Mouse (Mus musculus) neural tube, embryonic 14.5 days (tissue): ENCODE measurements around the gene Kcne4. TPM values are rescaled to one million over a fixed set of nuclear protein-coding genes. Genes with fewer than 3 reads are reported as not detected.

ENCODE experiments used
- ATAC-seq: fragments of 200-750 bp; cut with Nextera tagmentation; 2 replicates; pipeline ENCODE4 v1.8.0; 2017; ENCODE audit warnings: low read depth, mild to moderate bottlenecking, moderate TSS enrichment, moderate library complexity
- H3K27ac ChIP-seq: fragments of 300-500 bp; sonication (generic); 2 replicates; pipeline ENCODE4 v1.5.1; 2014; ENCODE audit warnings: low read depth, mild to moderate bottlenecking, control low read depth, low read length, moderate library complexity, mixed read lengths
- H3K27me3 ChIP-seq: fragments of 300-500 bp; sonication (generic); 2 replicates; pipeline ENCODE4 v1.6.1; 2014; ENCODE audit warnings: low read length; ENCODE audit not compliant: control insufficient read depth, insufficient read depth
- H3K36me3 ChIP-seq: fragments of 300-500 bp; sonication (generic); 2 replicates; pipeline ENCODE4 v1.6.1; 2014; ENCODE audit warnings: low read length, mixed read lengths; ENCODE audit not compliant: control insufficient read depth, insufficient read depth
- H3K4me1 ChIP-seq: fragments of 300-500 bp; sonication (generic); 2 replicates; pipeline ENCODE4 v1.6.1; 2014; ENCODE audit warnings: low read length; ENCODE audit not compliant: control insufficient read depth, insufficient read depth
- H3K4me2 ChIP-seq: fragments of 300-500 bp; sonication (generic); 2 replicates; pipeline ENCODE4 v1.6.1; 2014; ENCODE audit warnings: mild to moderate bottlenecking, low read depth, low read length, control low read depth
- H3K4me3 ChIP-seq: fragments of 300-500 bp; sonication (generic); 2 replicates; pipeline ENCODE4 v1.5.1; 2014; ENCODE audit warnings: low read depth, low read length, control low read depth, mixed read lengths
- H3K9ac ChIP-seq: fragments of 300-500 bp; sonication (generic); replicated peaks from 2 replicates; pipeline ENCODE4 v1.6.1; 2014; ENCODE audit warnings: low read depth, mild to moderate bottlenecking, control low read depth, low read length, mixed read lengths
- H3K9me3 ChIP-seq: fragments of 300-500 bp; sonication (generic); 2 replicates; pipeline ENCODE4 v1.6.1; 2016; ENCODE audit warnings: low read length; ENCODE audit not compliant: control insufficient read depth
- WGBS: fragments of 180-500 bp; shearing (Covaris S2); extraction: QIAGEN DNeasy Blood & Tissue Kit; methylation state at CpG from one replicate; pipeline ENCODE4 v1.1.7; 2014; 5-methylcytosine and 5-hydroxymethylcytosine counted together
- polyA plus RNA-seq: library from polyadenylated mRNA; unstranded; fragments of >200 nt; fragmentation: Nextera tagmentation; extraction: Ambion mirVana; gene quantifications from 2 replicates; pipeline ENCODE4 v1.2.1, GENCODE M21; 2014

Gene Kcne4
- polyA plus RNA-seq, 1 experiment from 2014 or later = 1.1 TPM

GRCm38 (mm10) chr1:78864799-78865346 lies 48.3 kb downstream of the Kcne4 start:
- WGBS = 81% methylated on average over 4 of the region's 4 CpGs
- H3K9me3 ChIP-seq = no peaks in the 10 kb centered on the region
- H3K4me1 ChIP-seq = no peaks in the 10 kb centered on the region
- H3K4me2 ChIP-seq = no peak overlapping the region
- ATAC-seq = no peak
- no peak overlapping the region for H3K9ac ChIP-seq
- no peaks in the 10 kb centered on the region for H3K27me3 ChIP-seq
- no peak overlapping the region for H3K27ac ChIP-seq
- no peaks in the 10 kb centered on the region for H3K36me3 ChIP-seq
- no peak overlapping the region for H3K4me3 ChIP-seq

GRCm38 (mm10) chr1:78865991-78866390 lies 49.4 kb downstream of the Kcne4 start:
- no peak for ATAC-seq

GRCm38 (mm10) chr1:78866455-78866854 lies 49.9 kb downstream of the Kcne4 start:
- H3K4me3 ChIP-seq = no peak overlapping the region
- no peaks in the 10 kb centered on the region for H3K9me3 ChIP-seq
- no peak overlapping the region for H3K27ac ChIP-seq
- no peaks in the 10 kb centered on the region for H3K36me3 ChIP-seq
- 93% methylated on average over 2 of the region's 2 CpGs for WGBS
- ATAC-seq = no peak
- no peaks in the 10 kb centered on the region for H3K4me1 ChIP-seq
- no peak overlapping the region for H3K4me2 ChIP-seq
- no peaks in the 10 kb centered on the region for H3K27me3 ChIP-seq
- no peak overlapping the region for H3K9ac ChIP-seq

More at GRCm38 (mm10) chr1:78865991-78866390, 49.4 kb downstream of the Kcne4 start:
- Histone ChIP-seq H3K27ac (no peak overlapping the region), H3K4me3 (no peak overlapping the region), H3K36me3 (no peaks in the 10 kb centered on the region), H3K9ac (no peak overlapping the region), H3K4me1 (no peaks in the 10 kb centered on the region), H3K27me3 (no peaks in the 10 kb centered on the region), H3K4me2 (no peak overlapping the region), H3K9me3 (no peaks in the 10 kb centered on the region)
- 87% methylated on average over 5 of the region's 5 CpGs for WGBS

Other genes with a start within 250 kb of the Kcne4 start
- 96.6 and 124 TPM in 2 replicates for gene Acsl3, start 158.9 kb upstream of the Kcne4 start, polyA plus RNA-seq
- 2.4 and 5.0 TPM in 2 replicates for gene Utp14b, start 158.7 kb upstream of the Kcne4 start, polyA plus RNA-seq